Mouse (Mus musculus) olfactory bulb, adult 2 months (tissue): ENCODE results near the gene Atad3a.

Experiments
- CTCF ChIP-seq: fragments of 200-500 bp; IDR thresholded peaks from 2 replicates; pipeline ENCODE4 v1.5.1; 2012; ENCODE audit warnings: low read depth, mild to moderate bottlenecking, low read length, moderate library complexity; ENCODE audit not compliant: insufficient read depth
- POLR2A ChIP-seq: fragments of 200-500 bp; IDR thresholded peaks from 2 replicates; pipeline ENCODE4 v1.6.1; 2012; ENCODE audit warnings: mild to moderate bottlenecking, low read depth, low read length, moderate library complexity; ENCODE audit not compliant: insufficient read depth

DNA sequence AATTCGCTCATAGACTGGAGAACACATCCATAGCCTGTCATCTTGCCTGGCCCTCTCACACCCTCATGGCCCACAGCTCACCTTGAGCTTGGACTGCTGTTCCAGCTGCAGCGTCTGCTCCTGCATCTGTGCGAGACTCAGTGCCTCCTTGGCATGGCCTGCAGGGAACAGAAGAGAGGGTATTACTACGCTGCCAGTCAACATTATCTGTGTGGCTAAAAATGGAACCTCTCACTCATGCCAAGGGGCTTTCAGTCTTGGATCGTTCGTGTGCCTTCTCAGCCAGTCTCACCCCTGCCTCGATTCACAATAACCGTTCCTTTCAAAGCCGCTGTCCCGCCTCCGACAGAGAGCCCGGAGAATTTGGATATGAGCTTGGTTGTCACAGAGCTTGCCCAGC, 3.9 kb downstream of the Atad3a start:
- TF ChIP-seq CTCF (no peak), POLR2A (no peak)
